Mouse (Mus musculus) limb, embryonic 11.5 days (tissue): ENCODE data around the gene Polr3e. TPM values are rescaled to one million over a fixed set of nuclear protein-coding genes. Genes with fewer than 3 reads are reported as not detected.

Experiments used
- ATAC-seq: fragments of 200-750 bp; cut with Nextera tagmentation; 2 replicates; pipeline ENCODE4 v1.8.0; 2017; ENCODE audit warnings: low read depth; ENCODE audit not compliant: insufficient number of reproducible peaks, low FRiP score, low TSS enrichment
- DNase-seq: peaks from one replicate; pipeline ENCODE4 v3.0.0-alpha.2; 2015; ENCODE audit warnings: low spot score
- H3K27ac ChIP-seq: fragments of 300-500 bp; sonication (generic); replicated peaks from 2 replicates; pipeline ENCODE4 v1.5.1; 2014; ENCODE audit warnings: low read depth, mild to moderate bottlenecking, low read length
- H3K27me3 ChIP-seq: fragments of 300-500 bp; sonication (generic); 2 replicates; pipeline ENCODE4 v1.6.1; 2014; ENCODE audit warnings: mild to moderate bottlenecking, low read length, mixed read lengths; ENCODE audit not compliant: control insufficient read depth, insufficient read depth
- H3K36me3 ChIP-seq: fragments of 300-500 bp; sonication (generic); 2 replicates; pipeline ENCODE4 v1.6.1; 2014; ENCODE audit warnings: mild to moderate bottlenecking, low read length, moderate library complexity, mixed read lengths; ENCODE audit not compliant: control insufficient read depth, insufficient read depth
- H3K4me1 ChIP-seq: fragments of 300-500 bp; sonication (generic); 2 replicates; pipeline ENCODE4 v1.6.1; 2014; ENCODE audit warnings: low read length, mixed read lengths; ENCODE audit not compliant: control insufficient read depth, insufficient read depth
- H3K4me2 ChIP-seq: fragments of 300-500 bp; sonication (generic); 2 replicates; pipeline ENCODE4 v1.6.1; 2014; ENCODE audit warnings: low read depth, mild to moderate bottlenecking, moderate library complexity; ENCODE audit not compliant: severe bottlenecking
- H3K4me3 ChIP-seq: fragments of 300-500 bp; sonication (generic); 2 replicates; pipeline ENCODE4 v1.5.1; 2014; ENCODE audit warnings: low read depth, low read length
- H3K9ac ChIP-seq: fragments of 300-500 bp; sonication (generic); 2 replicates; pipeline ENCODE4 v1.6.1; 2014; ENCODE audit warnings: mild to moderate bottlenecking, low read length
- H3K9me3 ChIP-seq: fragments of 300-500 bp; sonication (generic); 2 replicates; pipeline ENCODE4 v1.6.1; 2016; ENCODE audit warnings: low read length; ENCODE audit not compliant: control insufficient read depth
- WGBS: fragments of 180-500 bp; shearing (Covaris S2); extraction: QIAGEN DNeasy Blood & Tissue Kit; methylation state at CpG from one replicate; pipeline ENCODE4 v1.1.7; 2014; 5-methylcytosine and 5-hydroxymethylcytosine counted together
- polyA plus RNA-seq: library from polyadenylated mRNA; unstranded; fragments of >200 nt; fragmentation: Nextera tagmentation; extraction: Ambion mirVana; gene quantifications from 2 replicates; pipeline ENCODE4 v1.2.1, GENCODE M21; 2014

Polr3e gene
- polyA plus RNA-seq, 1 experiment from 2014 or later, result 29.3 TPM

- 80% methylated on average over 6 of the region's 6 CpGs for WGBS
- no peak overlapping the region for H3K27ac ChIP-seq
These were observed 39.3 kb upstream of the Polr3e start for GRCm38 (mm10) chr7:120878271-120878670.

GRCm38 (mm10) chr7:120879972-120880371 is 37.6 kb upstream of the Polr3e start:
- WGBS, result 87% methylated on average over 3 of the region's 3 CpGs
- no peak overlapping the region for H3K4me3 ChIP-seq
- H3K4me2 ChIP-seq, result no peak overlapping the region
- H3K36me3 ChIP-seq, result peaks cover 7% of the 10 kb centered on the region; the same call in 1 of the 2 replicates
- H3K27me3 ChIP-seq, result no peaks in the 10 kb centered on the region
- DNase-seq, result no peak
- no peak overlapping the region for H3K27ac ChIP-seq
- ATAC-seq, result no peak
- peaks cover 6% of the 10 kb centered on the region; the same call in 1 of the 2 replicates for H3K9me3 ChIP-seq
- H3K9ac ChIP-seq, result no peak overlapping the region
- no peaks in the 10 kb centered on the region for H3K4me1 ChIP-seq

More at GRCm38 (mm10) chr7:120878271-120878670, 39.3 kb upstream of the Polr3e start:
- DNase-seq, result no peak
- no peak overlapping the region for H3K4me3 ChIP-seq
- no peak overlapping the region for H3K9ac ChIP-seq
- ATAC-seq, result no peak
- no peaks in the 10 kb centered on the region for H3K9me3 ChIP-seq
- peaks cover 4% of the 10 kb centered on the region; the same call in 1 of the 2 replicates for H3K36me3 ChIP-seq
- no peaks in the 10 kb centered on the region for H3K4me1 ChIP-seq
- H3K27me3 ChIP-seq, result no peaks in the 10 kb centered on the region
- no peak overlapping the region for H3K4me2 ChIP-seq

GRCm38 (mm10) chr7:120880770-120881169 is 36.8 kb upstream of the Polr3e start:
- ATAC-seq (no peak), DNase-seq (no peak)
- Histone ChIP-seq H3K27me3 (no peaks in the 10 kb centered on the region), H3K4me3 (no peak overlapping the region), H3K36me3 (peaks cover 9% of the 10 kb centered on the region), H3K4me1 (no peaks in the 10 kb centered on the region), H3K9ac (no peak overlapping the region), H3K4me2 (no peak overlapping the region), H3K9me3 (peaks cover 6% of the 10 kb centered on the region; the same call in 1 of the 2 replicates), H3K27ac (no peak overlapping the region)
- WGBS, result 94% methylated on average over 4 of the region's 4 CpGs

GRCm38 (mm10) chr7:120881451-120881850 is 36.1 kb upstream of the Polr3e start:
- no peaks in the 10 kb centered on the region for H3K4me1 ChIP-seq
- no peak overlapping the region for H3K27ac ChIP-seq
- ATAC-seq (no peak), DNase-seq (no peak)
- no peak overlapping the region for H3K9ac ChIP-seq
- WGBS, result 67% methylated on average over 2 of the region's 2 CpGs
- no peaks in the 10 kb centered on the region for H3K27me3 ChIP-seq
- no peak overlapping the region for H3K4me2 ChIP-seq
- H3K36me3 ChIP-seq, result peaks cover 11% of the 10 kb centered on the region
- no peak overlapping the region for H3K4me3 ChIP-seq
- peaks cover 6% of the 10 kb centered on the region; the same call in 1 of the 2 replicates for H3K9me3 ChIP-seq

- H3K27me3 ChIP-seq, result no peaks in the 10 kb centered on the region
- peak; percentile 48; the same call in 1 of the 2 replicates for ATAC-seq
- no peak overlapping the region for H3K4me2 ChIP-seq
- no peak overlapping the region for H3K27ac ChIP-seq
- H3K4me1 ChIP-seq, result no peaks in the 10 kb centered on the region
- DNase-seq, result no peak
- peaks cover 11% of the 10 kb centered on the region for H3K36me3 ChIP-seq
- H3K9ac ChIP-seq, result no peak overlapping the region
- WGBS, result 76% methylated on average over 4 of the region's 4 CpGs
- no peak overlapping the region for H3K4me3 ChIP-seq
- peaks cover 6% of the 10 kb centered on the region; the same call in 1 of the 2 replicates for H3K9me3 ChIP-seq
These were observed 34.9 kb upstream of the Polr3e start for GRCm38 (mm10) chr7:120882674-120883073.

GRCm38 (mm10) chr7:120883523-120884290 is 33.8 kb upstream of the Polr3e start:
- 93% methylated on average over 4 of the region's 4 CpGs for WGBS
- H3K9ac ChIP-seq, result no peak overlapping the region
- no peak overlapping the region for H3K4me2 ChIP-seq
- H3K27me3 ChIP-seq, result no peaks in the 10 kb centered on the region
- DNase-seq, result no peak
- H3K9me3 ChIP-seq, result peaks cover 6% of the 10 kb centered on the region; the same call in 1 of the 2 replicates
- H3K36me3 ChIP-seq, result peaks cover 11% of the 10 kb centered on the region
- no peak overlapping the region for H3K4me3 ChIP-seq
- ATAC-seq, result no peak
- no peak overlapping the region for H3K27ac ChIP-seq
- no peaks in the 10 kb centered on the region for H3K4me1 ChIP-seq

- H3K27me3 ChIP-seq, result no peaks in the 10 kb centered on the region
- no peak for DNase-seq
- no peak overlapping the region for H3K27ac ChIP-seq
- no peak for ATAC-seq
- H3K4me2 ChIP-seq, result no peak overlapping the region
- H3K36me3 ChIP-seq, result peaks cover 11% of the 10 kb centered on the region
- H3K4me3 ChIP-seq, result no peak overlapping the region
- peaks cover 6% of the 10 kb centered on the region; the same call in 1 of the 2 replicates for H3K9me3 ChIP-seq
- no peaks in the 10 kb centered on the region for H3K4me1 ChIP-seq
- H3K9ac ChIP-seq, result no peak overlapping the region
- WGBS, result 96% methylated on average over 4 of the region's 4 CpGs
These were observed 32.8 kb upstream of the Polr3e start for GRCm38 (mm10) chr7:120884746-120885145.

GRCm38 (mm10) chr7:120893123-120893522 is 24.4 kb upstream of the Polr3e start:
- no peaks in the 10 kb centered on the region for H3K36me3 ChIP-seq
- no peaks in the 10 kb centered on the region for H3K27me3 ChIP-seq
- no peaks in the 10 kb centered on the region for H3K9me3 ChIP-seq
- no peak overlapping the region for H3K4me3 ChIP-seq
- H3K4me1 ChIP-seq, result no peaks in the 10 kb centered on the region
- ATAC-seq (no peak), DNase-seq (no peak)
- no peak overlapping the region for H3K27ac ChIP-seq
- no peak overlapping the region for H3K4me2 ChIP-seq
- WGBS, result 83% methylated on average over 5 of the region's 5 CpGs
- H3K9ac ChIP-seq, result no peak overlapping the region
